Mouse (Mus musculus): ENCODE data around the gene AL731706.1. TPM values are rescaled to one million over a fixed set of nuclear protein-coding genes. Genes with fewer than 3 reads are reported as not detected.
A peak's percentile ranks its signal among the peaks of the same experiment; 100 is the strongest.
"Not testable (repeated sequence)": the region's sequence is repeated elsewhere in the genome, so short reads cannot be mapped to it uniquely, and the experiment has no call there.

AL731706.1 gene
- polyA plus RNA-seq, 1 experiment from 2014 or later, result 37.4 TPM

DNA sequence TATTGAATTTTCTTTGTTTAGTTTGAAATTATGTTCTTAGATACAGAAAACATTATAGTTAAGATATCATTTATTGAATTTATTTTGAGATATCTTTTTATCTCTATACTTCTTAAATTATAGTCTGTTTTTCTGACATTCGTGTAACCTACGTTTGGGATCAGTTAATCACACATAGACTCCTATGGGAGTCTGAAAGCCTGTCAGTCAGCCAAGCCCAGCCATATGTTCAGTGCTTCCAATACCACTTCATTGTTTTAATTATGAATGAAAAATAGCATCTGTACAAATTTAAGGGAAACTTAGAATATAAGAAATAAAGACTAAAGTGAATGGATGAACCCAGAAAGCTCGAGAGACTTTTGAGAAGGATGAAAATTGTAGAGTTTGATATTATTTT, 17.4 kb upstream of the AL731706.1 start:
- H3K9ac ChIP-seq, result no peak overlapping the region
- no peaks in the 10 kb centered on the region for H3K27me3 ChIP-seq
- 65% methylated on average over 3 of the region's 3 CpGs for WGBS
- H3K9me3 ChIP-seq, result no peaks in the 10 kb centered on the region
- no peak overlapping the region for H3K4me3 ChIP-seq
- H3K36me3 ChIP-seq, result peaks cover 11% of the 10 kb centered on the region
- no peak overlapping the region for H3K4me2 ChIP-seq
- ATAC-seq (ENCODE audit: insufficient number of reproducible peaks, insufficient read depth, low FRiP score, low TSS enrichment, low read depth), result no peak
- H3K27ac ChIP-seq, result no peak overlapping the region
- peaks cover 5% of the 10 kb centered on the region; the same call in 1 of the 2 replicates for H3K4me1 ChIP-seq

- Histone ChIP-seq H3K4me3 (no peak overlapping the region), H3K36me3 (no peaks in the 10 kb centered on the region), H3K9me3 (no peaks in the 10 kb centered on the region), H3K27me3 (no peaks in the 10 kb centered on the region), H3K9ac (no peak overlapping the region), H3K4me2 (no peak overlapping the region), H3K4me1 (peaks cover 7% of the 10 kb centered on the region; the same call in 1 of the 2 replicates), H3K27ac (no peak overlapping the region)
- ATAC-seq (ENCODE audit: insufficient number of reproducible peaks, insufficient read depth, low FRiP score, low TSS enrichment, low read depth), result no peak
- WGBS, result 74% methylated on average over 2 of the region's 2 CpGs
These were observed 4.9 kb upstream of the AL731706.1 start for GRCm38 (mm10) chr2:136896131-136896530.

DNA sequence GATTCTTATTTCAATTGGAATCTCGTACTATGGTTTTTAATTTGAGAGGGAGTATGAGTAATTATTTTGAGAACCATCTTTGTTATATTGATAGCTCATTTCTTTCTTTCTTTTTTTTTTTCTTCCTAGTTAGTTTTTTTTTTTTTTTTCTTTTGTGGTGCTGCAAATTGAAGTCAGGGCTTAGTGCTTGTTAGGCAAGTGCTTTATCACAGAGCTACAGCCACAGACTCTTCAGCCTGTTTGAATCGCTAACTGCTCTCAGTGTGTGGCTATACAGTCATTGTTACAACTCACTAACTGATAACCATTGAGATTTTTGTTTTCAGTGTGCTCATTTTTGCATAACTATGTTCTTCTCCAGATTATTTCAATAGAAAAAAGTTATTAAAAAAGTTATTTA, 3.3 kb upstream of the AL731706.1 start:
- Histone ChIP-seq H3K36me3 (no peaks in the 10 kb centered on the region), H3K27me3 (no peaks in the 10 kb centered on the region), H3K4me1 (peaks cover 12% of the 10 kb centered on the region), H3K4me2 (no peak overlapping the region), H3K27ac (no peak overlapping the region), H3K9me3 (no peaks in the 10 kb centered on the region), H3K4me3 (no peak overlapping the region), H3K9ac (no peak overlapping the region)
- ATAC-seq (ENCODE audit: insufficient number of reproducible peaks, insufficient read depth, low FRiP score, low TSS enrichment, low read depth), result no peak
- WGBS, result 87% methylated on average over 2 of the region's 2 CpGs

DNA sequence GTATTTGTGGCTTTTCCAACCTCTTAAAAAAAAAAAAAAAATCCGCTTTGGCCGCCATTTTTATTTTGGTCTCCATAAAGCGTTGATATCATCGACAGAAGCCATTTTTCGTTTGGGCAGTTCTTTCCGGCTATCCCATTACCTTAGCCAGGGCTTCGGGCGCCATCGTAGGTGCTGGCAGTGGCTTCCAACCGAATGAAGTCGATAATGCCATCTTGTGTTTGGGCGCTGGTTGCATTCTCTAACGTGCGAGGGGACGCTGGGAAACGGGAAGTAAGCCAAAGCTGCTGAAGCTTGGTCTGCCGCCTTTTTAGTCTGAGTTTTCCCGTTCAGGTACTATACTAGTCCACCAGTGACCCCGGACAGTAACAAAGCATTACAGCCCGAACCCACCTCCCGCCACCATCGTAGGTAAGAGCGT, 772 bp upstream of the AL731706.1 start:
- ATAC-seq (ENCODE audit: insufficient number of reproducible peaks, insufficient read depth, low FRiP score, low TSS enrichment, low read depth), result peak; percentile 86
- Histone ChIP-seq H3K4me2 (peak overlapping the region; percentile 62), H3K4me3 (peak overlapping the region; percentile 82), H3K27me3 (no peaks in the 10 kb centered on the region), H3K9me3 (no peaks in the 10 kb centered on the region), H3K4me1 (peaks cover 12% of the 10 kb centered on the region), H3K36me3 (no peaks in the 10 kb centered on the region), H3K9ac (peak overlapping the region; percentile 74), H3K27ac (peak overlapping the region; percentile 92)
- WGBS, result under 1% methylated on average over 23 of the region's 23 CpGs

- WGBS, result 5% methylated on average over 15 of the region's 15 CpGs
- H3K4me2 ChIP-seq, result peak overlapping the region; percentile 57
- not testable (repeated sequence) for H3K9me3 ChIP-seq, H3K27me3 ChIP-seq, H3K4me1 ChIP-seq, H3K36me3 ChIP-seq
- peak overlapping the region; percentile 82 for H3K4me3 ChIP-seq
- H3K9ac ChIP-seq, result peak overlapping the region; percentile 85
- peak overlapping the region; percentile 92 for H3K27ac ChIP-seq
- peak; percentile 50 for ATAC-seq (ENCODE audit: insufficient number of reproducible peaks, insufficient read depth, low FRiP score, low TSS enrichment, low read depth)
These were observed 497 bp downstream of the AL731706.1 start for GRCm38 (mm10) chr2:136890716-136891067.

GRCm38 (mm10) chr2:136886846-136887245, 4.3 kb downstream of the AL731706.1 start:
- H3K4me1 ChIP-seq, result peaks cover 5% of the 10 kb centered on the region; the same call in 1 of the 2 replicates
- H3K9me3 ChIP-seq, result no peaks in the 10 kb centered on the region
- 62% methylated on average over 4 of the region's 4 CpGs for WGBS
- no peak overlapping the region for H3K27ac ChIP-seq
- no peaks in the 10 kb centered on the region for H3K27me3 ChIP-seq
- H3K36me3 ChIP-seq, result peaks cover 21% of the 10 kb centered on the region; the same call in 1 of the 2 replicates
- no peak for ATAC-seq (ENCODE audit: insufficient number of reproducible peaks, insufficient read depth, low FRiP score, low TSS enrichment, low read depth)
- no peak overlapping the region for H3K4me3 ChIP-seq
- no peak overlapping the region for H3K4me2 ChIP-seq
- H3K9ac ChIP-seq, result no peak overlapping the region

GRCm38 (mm10) chr2:136885579-136885978, 5.6 kb downstream of the AL731706.1 start, which contains the start of gene AL731706.2:
AL731706.2 (minus strand) TSS chr2:136885679.
- H3K36me3 ChIP-seq, result peaks cover 34% of the 10 kb centered on the region
- H3K27ac ChIP-seq, result no peak within 1 kb of the TSS
- no peak within 1 kb of the TSS for H3K9ac ChIP-seq
- WGBS, result 94% methylated on average over 2 of the region's 2 CpGs
- no peak for ATAC-seq (ENCODE audit: insufficient number of reproducible peaks, insufficient read depth, low FRiP score, low TSS enrichment, low read depth)
- peaks cover 5% of the 10 kb centered on the region; the same call in 1 of the 2 replicates for H3K4me1 ChIP-seq
- H3K4me3 ChIP-seq, result no peak within 1 kb of the TSS
- no peak within 1 kb of the TSS for H3K4me2 ChIP-seq
- no peaks in the 10 kb centered on the region for H3K9me3 ChIP-seq
- H3K27me3 ChIP-seq, result no peaks in the 10 kb centered on the region

GRCm38 (mm10) chr2:136854543-136855388, 36.4 kb downstream of the AL731706.1 start:
- H3K4me1 ChIP-seq, result peaks cover 14% of the 10 kb centered on the region
- WGBS, result 29% methylated on average over 5 of the region's 5 CpGs
- H3K9ac ChIP-seq, result no peak overlapping the region
- ATAC-seq (ENCODE audit: insufficient number of reproducible peaks, insufficient read depth, low FRiP score, low TSS enrichment, low read depth), result no peak
- peak overlapping the region; percentile 14; the same call in 1 of the 2 replicates for H3K4me2 ChIP-seq
- H3K36me3 ChIP-seq, result no peaks in the 10 kb centered on the region
- H3K27ac ChIP-seq, result peak overlapping the region; percentile 51; the same call in 1 of the 2 replicates
- H3K27me3 ChIP-seq, result no peaks in the 10 kb centered on the region
- H3K4me3 ChIP-seq, result no peak overlapping the region
- no peaks in the 10 kb centered on the region for H3K9me3 ChIP-seq

- Histone ChIP-seq H3K27me3 (no peaks in the 10 kb centered on the region), H3K27ac (no peak overlapping the region), H3K9me3 (no peaks in the 10 kb centered on the region), H3K4me3 (no peak overlapping the region), H3K4me2 (no peak overlapping the region), H3K36me3 (no peaks in the 10 kb centered on the region), H3K4me1 (peaks cover 10% of the 10 kb centered on the region), H3K9ac (no peak overlapping the region)
- ATAC-seq (ENCODE audit: insufficient number of reproducible peaks, insufficient read depth, low FRiP score, low TSS enrichment, low read depth), result no peak
- WGBS, result 67% methylated on average over 3 of the region's 3 CpGs
These were observed 40.8 kb downstream of the AL731706.1 start for GRCm38 (mm10) chr2:136850366-136850765.

DNA sequence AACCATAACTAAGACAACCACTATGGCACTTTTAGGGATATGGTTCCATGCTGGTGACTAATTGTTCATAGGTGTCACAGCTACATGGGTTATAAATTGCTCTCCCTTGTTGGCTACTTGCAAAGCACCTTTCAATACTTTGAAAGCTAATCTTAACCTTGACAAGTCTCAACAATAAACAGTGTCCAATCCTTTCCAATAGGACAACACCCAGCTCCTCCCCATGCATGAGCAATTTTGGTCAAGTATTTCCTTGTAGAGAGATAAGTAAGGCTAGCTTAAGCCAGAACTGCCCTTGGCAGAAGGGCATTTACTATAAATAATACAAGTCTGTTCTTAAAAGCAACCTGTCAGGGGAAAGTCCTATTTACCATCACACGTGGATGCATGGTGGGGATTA, 53.2 kb downstream of the AL731706.1 start:
- Histone ChIP-seq H3K4me3 (no peak overlapping the region), H3K4me1 (no peaks in the 10 kb centered on the region), H3K9ac (no peak overlapping the region), H3K36me3 (no peaks in the 10 kb centered on the region), H3K4me2 (no peak overlapping the region), H3K9me3 (no peaks in the 10 kb centered on the region), H3K27me3 (no peaks in the 10 kb centered on the region), H3K27ac (no peak overlapping the region)
- 49% methylated on average over 1 of the region's 1 CpGs for WGBS
- ATAC-seq (ENCODE audit: insufficient number of reproducible peaks, insufficient read depth, low FRiP score, low TSS enrichment, low read depth), result no peak

DNA sequence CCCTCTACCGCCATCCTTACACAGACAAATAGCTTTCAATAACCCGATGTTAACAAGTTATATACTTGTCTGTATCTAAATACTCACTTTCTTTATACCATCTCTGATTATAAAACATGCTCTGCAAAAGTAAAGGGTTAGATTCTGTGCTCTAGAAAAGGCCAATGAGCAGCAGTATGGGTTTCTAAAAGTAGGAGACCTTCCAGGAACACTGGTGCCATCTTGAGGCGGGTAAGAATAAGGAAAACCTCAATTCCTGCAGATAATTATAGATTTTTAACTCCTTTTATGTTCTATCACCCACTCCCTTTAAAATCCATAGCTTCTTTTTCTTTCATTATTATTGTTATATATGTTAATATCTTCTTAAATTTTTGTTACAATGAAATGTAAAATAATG, 55.3 kb downstream of the AL731706.1 start:
- WGBS, result 63% methylated on average over 3 of the region's 3 CpGs
- Histone ChIP-seq H3K9me3 (no peaks in the 10 kb centered on the region), H3K36me3 (no peaks in the 10 kb centered on the region), H3K27me3 (no peaks in the 10 kb centered on the region), H3K4me2 (no peak overlapping the region), H3K4me3 (no peak overlapping the region), H3K9ac (no peak overlapping the region), H3K4me1 (no peaks in the 10 kb centered on the region), H3K27ac (no peak overlapping the region)
- ATAC-seq (ENCODE audit: insufficient number of reproducible peaks, insufficient read depth, low FRiP score, low TSS enrichment, low read depth), result no peak

DNA sequence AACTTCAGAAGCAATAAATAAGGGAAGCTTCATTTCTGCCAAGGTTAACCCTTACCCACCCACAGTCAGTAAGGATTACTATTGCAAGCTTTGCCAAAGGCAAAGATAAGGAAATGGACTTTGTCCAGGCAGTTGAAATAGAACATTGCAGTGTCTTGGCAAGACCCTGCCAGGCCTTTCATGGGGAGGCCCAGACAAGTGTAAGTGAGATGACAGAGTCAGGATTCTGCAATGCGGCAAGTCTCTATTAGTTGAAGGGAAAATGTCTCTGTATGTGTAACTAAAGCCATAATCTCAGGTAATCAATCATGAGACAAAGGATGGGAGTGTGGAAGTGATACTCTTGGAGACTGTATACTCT, 56.5 kb downstream of the AL731706.1 start:
- no peak overlapping the region for H3K9ac ChIP-seq

More for the DNA sequence above, 56.5 kb downstream of the AL731706.1 start:
- 98% methylated on average over 1 of the region's 1 CpGs for WGBS
- no peaks in the 10 kb centered on the region for H3K4me1 ChIP-seq
- H3K4me2 ChIP-seq, result no peak overlapping the region
- no peak overlapping the region for H3K27ac ChIP-seq
- no peak for ATAC-seq (ENCODE audit: insufficient number of reproducible peaks, insufficient read depth, low FRiP score, low TSS enrichment, low read depth)
- no peak overlapping the region for H3K4me3 ChIP-seq
- H3K9me3 ChIP-seq, result no peaks in the 10 kb centered on the region
- H3K27me3 ChIP-seq, result no peaks in the 10 kb centered on the region
- no peaks in the 10 kb centered on the region for H3K36me3 ChIP-seq
